26 mouse cellular contexts compared by ENCODE assay signal in genomic region chr16:22941825-22942476, GRCm38 (mm10). TPM values are rescaled to one million over a fixed set of nuclear protein-coding genes. Genes with fewer than 3 reads are reported as not detected.
"Had no signal": no experiment of that assay in that cellular context is flagged by ENCODE, and none has a peak within 500 bp of the region (broad histone marks: within the 10 kb centered on the region; RNA-seq: fewer than 3 reads in every experiment).

No protein-coding gene starts in this region.

RNA-seq across cellular contexts. Expression of gene Hrg, which starts 8.9 kb away (rescaled TPM):
- total RNA-seq: gastrocnemius, adult 2 months; gastrocnemius, postnatal 25 days; granulocyte monocyte progenitor cell, adult 5-6 weeks; heart, adult 2 months; heart, postnatal 14 days; heart, postnatal 36 days; hematopoietic stem cell, adult 5-6 weeks; hindbrain, postnatal 0 days; layer of hippocampus, adult 2 months; layer of hippocampus, postnatal 10 days; layer of hippocampus, postnatal 25 days; left cerebral cortex, adult 2 months; left cerebral cortex, postnatal 14 days; left cerebral cortex, postnatal 36 days had no signal
- polyA plus RNA-seq: heart, adult 2 months; heart, embryonic 11.5 days; heart, embryonic 13.5 days; heart, embryonic 15.5 days; heart, postnatal 0 days; hindbrain, embryonic 13.5 days; hindbrain, embryonic 15.5 days; hindbrain, postnatal 0 days; intestine, embryonic 14.5 days; intestine, embryonic 16.5 days; kidney, embryonic 14.5 days; limb, embryonic 10.5 days; limb, embryonic 12.5 days had no signal

RNA-seq across cellular contexts. Expression of gene Fetub, which starts 23.8 kb away (rescaled TPM):
- total RNA-seq: gastrocnemius, adult 2 months; gastrocnemius, postnatal 25 days; granulocyte monocyte progenitor cell, adult 5-6 weeks; heart, postnatal 14 days; hematopoietic stem cell, adult 5-6 weeks; hindbrain, postnatal 0 days; left cerebral cortex, adult 2 months; left cerebral cortex, postnatal 14 days; left cerebral cortex, postnatal 36 days had no signal
- polyA plus RNA-seq: heart, embryonic 13.5 days; heart, embryonic 15.5 days; heart, postnatal 0 days; hindbrain, embryonic 11.5 days; hindbrain, embryonic 13.5 days; hindbrain, embryonic 15.5 days; intestine, embryonic 14.5 days; kidney, embryonic 14.5 days; limb, embryonic 10.5 days; limb, embryonic 12.5 days had no signal

RNA-seq across cellular contexts. Expression of gene Ahsg, which starts 50.9 kb away (rescaled TPM):
- total RNA-seq: gastrocnemius, adult 2 months; gastrocnemius, postnatal 25 days; granulocyte monocyte progenitor cell, adult 5-6 weeks; hematopoietic stem cell, adult 5-6 weeks; hindbrain, postnatal 0 days; layer of hippocampus, adult 2 months; layer of hippocampus, postnatal 10 days; layer of hippocampus, postnatal 25 days; left cerebral cortex, adult 2 months; left cerebral cortex, postnatal 14 days; left cerebral cortex, postnatal 36 days had no signal
- polyA plus RNA-seq: hindbrain, embryonic 11.5 days; hindbrain, embryonic 13.5 days; hindbrain, postnatal 0 days; limb, embryonic 10.5 days had no signal
